Mouse (Mus musculus): ENCODE measurements around the gene Slc17a6.

The Slc17a6 gene

GRCm38 (mm10) chr7:51621694-51622145 lies at the start of gene Slc17a6:
Gene Slc17a6 (plus strand): TSS chr7:51622006.
- TF ChIP-seq GATA4 (IDR thresholded peaks at IDR 0.05; ENCODE audit: insufficient replicate concordance, low read length): no peak

- no peak for TF ChIP-seq GATA4 (IDR thresholded peaks at IDR 0.05; ENCODE audit: insufficient replicate concordance, low read length)
Measured at GRCm38 (mm10) chr7:51600021-51600420, 21.8 kb upstream of the Slc17a6 start.

- no peak for TF ChIP-seq GATA4 (IDR thresholded peaks at IDR 0.05; ENCODE audit: insufficient replicate concordance, low read length)
Measured at GRCm38 (mm10) chr7:51603741-51604140, 18.1 kb upstream of the Slc17a6 start.

- no peak for TF ChIP-seq GATA4 (IDR thresholded peaks at IDR 0.05; ENCODE audit: insufficient replicate concordance, low read length)
Measured at GRCm38 (mm10) chr7:51614404-51614803, 7.4 kb upstream of the Slc17a6 start.

GRCm38 (mm10) chr7:51617941-51618340 lies 3.9 kb upstream of the Slc17a6 start:
- TF ChIP-seq GATA4 (IDR thresholded peaks at IDR 0.05; ENCODE audit: insufficient replicate concordance, low read length): no peak

GRCm38 (mm10) chr7:51618412-51618811 lies 3.4 kb upstream of the Slc17a6 start:
- TF ChIP-seq GATA4 (IDR thresholded peaks at IDR 0.05; ENCODE audit: insufficient replicate concordance, low read length): no peak

- TF ChIP-seq GATA4 (IDR thresholded peaks at IDR 0.05; ENCODE audit: insufficient replicate concordance, low read length): no peak
Measured at GRCm38 (mm10) chr7:51619977-51620376, 1.8 kb upstream of the Slc17a6 start.

GRCm38 (mm10) chr7:51622196-51622595 lies 390 bp downstream of the Slc17a6 start:
- no peak for TF ChIP-seq GATA4 (IDR thresholded peaks at IDR 0.05; ENCODE audit: insufficient replicate concordance, low read length)

- TF ChIP-seq GATA4 (IDR thresholded peaks at IDR 0.05; ENCODE audit: insufficient replicate concordance, low read length): no peak
Measured at GRCm38 (mm10) chr7:51622666-51623065, 860 bp downstream of the Slc17a6 start.

- TF ChIP-seq GATA4 (IDR thresholded peaks at IDR 0.05; ENCODE audit: insufficient replicate concordance, low read length): no peak
Measured at GRCm38 (mm10) chr7:51624336-51624897, 2.6 kb downstream of the Slc17a6 start.

GRCm38 (mm10) chr7:51625161-51625560 lies 3.4 kb downstream of the Slc17a6 start:
- no peak for TF ChIP-seq GATA4 (IDR thresholded peaks at IDR 0.05; ENCODE audit: insufficient replicate concordance, low read length)

- TF ChIP-seq GATA4 (IDR thresholded peaks at IDR 0.05; ENCODE audit: insufficient replicate concordance, low read length): no peak
Measured at GRCm38 (mm10) chr7:51625591-51626255, 3.9 kb downstream of the Slc17a6 start.

GRCm38 (mm10) chr7:51626451-51627000 lies 4.7 kb downstream of the Slc17a6 start:
- TF ChIP-seq GATA4 (IDR thresholded peaks at IDR 0.05; ENCODE audit: insufficient replicate concordance, low read length): no peak

- no peak for TF ChIP-seq GATA4 (IDR thresholded peaks at IDR 0.05; ENCODE audit: insufficient replicate concordance, low read length)
Measured at GRCm38 (mm10) chr7:51627001-51627631, 5.3 kb downstream of the Slc17a6 start.

- TF ChIP-seq GATA4 (IDR thresholded peaks at IDR 0.05; ENCODE audit: insufficient replicate concordance, low read length): no peak
Measured at GRCm38 (mm10) chr7:51627666-51628065, 5.9 kb downstream of the Slc17a6 start.

- no peak for TF ChIP-seq GATA4 (IDR thresholded peaks at IDR 0.05; ENCODE audit: insufficient replicate concordance, low read length)
Measured at GRCm38 (mm10) chr7:51628349-51628748, 6.5 kb downstream of the Slc17a6 start.
